Mouse (Mus musculus): ENCODE results near the gene Rpl18.
A peak's percentile ranks its signal among the peaks of the same experiment; 100 is the strongest.

The Rpl18 gene

DNA sequence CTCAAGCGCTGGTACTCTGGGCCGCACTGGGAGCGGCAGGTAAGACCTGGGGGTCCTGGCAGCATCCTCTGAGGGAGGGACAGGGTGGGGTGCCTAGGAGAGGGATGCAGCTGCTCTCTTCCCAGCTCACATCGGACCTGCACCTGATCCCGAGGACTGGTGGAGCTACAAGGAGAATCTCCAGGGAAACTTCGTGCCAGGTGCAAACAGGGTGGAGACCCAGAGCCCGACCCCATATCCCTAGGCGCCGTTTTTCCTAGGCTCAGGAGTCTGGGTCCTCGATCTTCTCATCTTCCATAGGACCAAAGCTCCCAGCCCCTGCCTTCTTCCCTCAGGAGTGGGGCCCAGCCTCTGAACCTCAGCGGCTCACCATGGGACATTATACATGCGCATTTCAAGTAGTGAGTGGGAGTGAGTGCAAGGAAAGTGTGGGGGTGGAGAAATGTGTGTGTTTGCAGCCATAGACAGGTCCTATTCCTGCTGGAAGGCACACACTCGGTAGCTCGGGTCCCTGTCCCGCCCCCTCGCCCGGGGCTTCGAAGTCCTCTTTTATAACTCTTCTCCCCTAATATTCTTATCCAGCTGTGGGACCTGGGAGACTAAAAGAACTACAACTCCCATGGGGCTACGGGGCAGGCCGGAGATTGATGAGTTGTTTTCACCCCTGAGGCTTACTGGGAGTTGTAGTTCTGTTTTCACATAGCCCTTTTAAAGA is 14.8 kb upstream of the Rpl18 start:
- DNase-seq (ENCODE audit: extremely low read depth, low read depth, low spot score), result no peak

DNA sequence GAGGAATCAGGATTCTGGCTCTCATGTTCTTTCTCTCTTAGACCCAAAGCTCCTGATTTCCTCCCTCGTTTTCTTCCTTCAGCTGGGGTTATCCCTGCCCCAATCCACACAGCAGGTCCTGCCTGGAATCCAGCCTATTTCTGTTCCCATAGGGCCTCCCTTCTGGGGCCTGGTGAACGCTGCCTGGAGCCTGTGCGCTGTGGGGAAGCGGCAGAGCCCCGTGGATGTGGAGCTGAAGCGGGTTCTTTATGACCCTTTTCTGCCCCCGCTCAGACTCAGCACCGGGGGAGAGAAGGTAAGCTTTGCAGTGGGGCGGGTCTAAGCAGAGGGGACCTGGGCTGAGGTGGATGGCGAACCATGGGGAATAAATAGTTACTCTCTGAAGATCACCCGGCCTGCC is 14.2 kb upstream of the Rpl18 start:
- no peak for DNase-seq (ENCODE audit: extremely low read depth, low read depth, low spot score)

DNA sequence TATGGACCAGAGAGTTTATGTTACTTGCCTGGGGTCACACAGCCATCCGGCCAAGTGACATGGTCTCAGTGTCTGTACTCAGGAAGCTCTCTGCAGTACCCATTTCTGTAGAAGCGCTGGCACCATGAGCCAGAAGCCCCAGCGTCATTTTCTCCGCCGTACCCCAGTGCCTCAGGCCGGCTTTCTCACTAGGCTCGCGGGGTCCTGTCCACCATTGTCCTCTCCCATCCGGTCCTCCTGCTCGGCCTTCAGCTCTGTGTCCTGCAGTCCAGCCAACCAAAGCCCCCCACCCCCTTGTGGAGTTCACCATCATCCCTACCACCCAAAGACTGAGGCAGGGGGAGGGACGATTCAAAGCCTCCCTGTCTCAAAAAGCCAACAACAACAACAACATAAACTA is 13.7 kb upstream of the Rpl18 start:
- no peak for DNase-seq (ENCODE audit: extremely low read depth, low read depth, low spot score)

DNA sequence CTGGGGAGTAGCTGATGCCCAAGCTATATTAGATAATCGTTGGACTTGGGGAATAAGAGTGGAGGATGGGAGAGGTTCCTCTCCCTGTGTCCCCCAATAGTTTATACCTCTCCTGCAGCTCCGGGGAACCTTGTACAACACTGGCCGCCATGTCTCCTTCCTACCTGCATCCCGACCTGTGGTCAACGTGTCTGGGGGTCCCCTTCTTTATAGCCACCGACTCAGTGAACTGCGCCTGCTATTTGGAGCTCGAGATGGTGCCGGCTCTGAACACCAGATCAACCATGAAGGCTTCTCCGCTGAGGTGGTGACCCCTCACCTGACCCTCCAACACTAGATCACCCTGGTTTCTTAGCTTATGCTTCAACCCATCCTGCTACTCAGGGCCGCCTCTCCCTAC is 12.9 kb upstream of the Rpl18 start:
- DNase-seq (ENCODE audit: extremely low read depth, low read depth, low spot score), result no peak

DNA sequence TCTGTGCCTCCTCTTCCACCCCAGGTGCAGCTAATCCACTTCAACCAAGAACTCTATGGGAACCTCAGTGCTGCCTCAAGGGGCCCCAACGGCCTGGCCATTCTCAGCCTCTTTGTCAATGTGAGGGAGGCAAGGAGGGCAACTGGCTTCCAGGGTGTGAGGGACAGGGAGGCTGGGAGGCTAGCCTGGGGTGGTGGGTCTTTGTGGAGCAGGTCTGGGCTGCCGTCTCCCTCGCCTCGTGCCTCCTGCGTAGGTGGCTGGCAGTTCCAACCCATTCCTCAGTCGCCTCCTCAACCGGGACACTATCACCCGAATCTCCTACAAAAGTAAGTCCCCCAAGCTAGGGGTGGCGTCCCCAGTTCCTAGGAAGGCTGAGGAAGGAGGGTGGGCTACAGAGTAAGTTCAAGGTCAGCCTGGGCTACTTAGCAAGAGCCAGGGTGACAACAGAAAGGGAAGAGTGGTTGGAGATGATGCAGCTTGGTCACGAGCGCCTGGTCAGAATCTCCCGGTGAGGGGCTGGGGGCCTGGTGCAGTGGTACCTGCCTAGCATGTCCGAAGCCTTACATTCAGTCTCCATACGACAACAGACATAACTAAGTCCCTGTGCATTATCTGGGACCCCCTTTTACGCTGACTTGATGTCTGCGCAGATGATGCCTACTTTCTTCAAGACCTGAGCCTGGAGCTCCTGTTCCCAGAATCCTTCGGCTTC is 12.3 kb upstream of the Rpl18 start:
- DNase-seq (ENCODE audit: extremely low read depth, low read depth, low spot score), result no peak

DNA sequence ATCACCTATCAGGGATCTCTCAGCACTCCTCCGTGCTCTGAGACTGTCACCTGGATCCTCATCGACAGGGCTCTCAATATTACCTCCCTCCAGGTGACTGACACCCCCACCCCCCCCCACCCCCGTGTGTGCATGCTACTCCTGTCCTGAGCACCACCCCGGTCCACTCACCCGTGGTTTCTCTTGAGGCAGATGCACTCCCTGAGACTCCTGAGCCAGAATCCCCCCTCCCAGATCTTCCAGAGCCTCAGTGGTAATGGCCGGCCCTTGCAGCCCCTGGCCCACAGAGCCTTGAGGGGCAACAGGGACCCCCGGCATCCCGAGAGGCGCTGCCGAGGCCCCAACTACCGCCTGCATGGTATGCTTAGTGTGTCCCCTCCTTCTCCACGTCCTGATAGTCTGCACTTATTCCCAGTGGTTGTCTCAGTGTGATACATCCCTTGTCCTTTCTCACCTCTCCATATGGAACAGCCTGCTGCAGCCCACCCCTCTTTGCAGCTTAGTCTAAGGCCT is 11.7 kb upstream of the Rpl18 start:
- no peak for DNase-seq (ENCODE audit: extremely low read depth, low read depth, low spot score)

DNA sequence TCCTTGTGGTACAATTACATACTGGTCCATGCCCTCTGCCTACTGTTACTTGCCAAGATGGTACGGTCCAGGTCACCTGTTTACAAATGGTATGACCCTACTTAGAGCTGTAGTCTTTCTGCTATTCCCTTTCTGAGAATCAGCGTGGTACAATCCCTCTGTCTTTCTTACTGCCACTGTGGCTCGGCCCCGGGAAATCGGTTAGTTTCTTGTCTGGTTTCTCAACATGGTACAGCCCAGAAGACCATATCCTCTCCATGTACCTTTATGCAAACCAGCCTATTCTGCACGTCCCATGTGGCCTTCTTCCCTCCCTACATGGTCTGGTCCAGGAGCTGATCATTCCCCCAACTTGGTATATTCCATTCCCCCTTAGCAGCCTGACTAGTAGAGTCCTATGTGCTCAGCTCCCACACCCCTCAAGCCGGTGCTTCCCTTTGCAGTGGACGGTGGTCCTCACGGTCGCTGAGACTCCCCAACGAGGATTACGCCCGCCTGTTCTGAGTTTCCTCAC is 11.2 kb upstream of the Rpl18 start:
- DNase-seq (ENCODE audit: extremely low read depth, low read depth, low spot score), result no peak

DNA sequence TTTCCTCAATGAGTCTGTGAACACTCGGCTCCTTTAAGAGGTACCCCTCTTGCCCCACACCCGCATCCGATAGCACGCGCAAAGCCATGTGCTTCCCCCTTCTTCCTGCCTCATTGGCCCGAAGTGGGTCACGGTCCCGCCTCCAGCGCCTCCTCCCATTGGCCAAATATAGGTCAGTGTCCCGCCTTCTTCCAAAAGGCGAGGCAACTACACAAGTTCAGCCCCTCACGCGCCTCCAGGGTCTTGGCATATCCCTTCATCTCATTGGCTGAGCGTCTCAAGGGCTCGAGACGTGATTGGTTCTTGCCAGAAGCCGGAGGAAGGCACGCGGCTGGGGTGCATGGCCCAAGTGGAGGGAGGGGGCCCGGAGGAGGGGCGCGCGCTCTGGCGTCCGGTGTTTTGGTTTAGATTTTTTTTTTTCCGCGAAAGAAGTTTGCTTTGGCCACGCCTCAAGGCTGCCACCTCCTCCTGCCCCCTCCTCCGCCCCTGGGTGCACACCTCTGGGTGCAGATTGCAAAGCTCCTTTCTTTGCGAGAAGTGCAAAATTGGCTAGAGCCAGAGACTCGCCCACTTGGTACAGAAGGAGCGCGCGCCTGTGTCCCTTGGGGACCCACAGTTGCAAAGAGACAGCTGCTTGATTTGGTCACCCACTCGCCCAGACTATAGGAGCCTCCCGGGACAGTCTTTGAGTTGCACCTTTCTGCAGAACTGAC is 10.4 kb upstream of the Rpl18 start, which contains the start of gene Dbp:
TSS of gene Dbp (plus strand) at position 359 of the 713 bp plus-strand sequence.
- peak; percentile 99 for DNase-seq (ENCODE audit: extremely low read depth, low read depth, low spot score)

DNA sequence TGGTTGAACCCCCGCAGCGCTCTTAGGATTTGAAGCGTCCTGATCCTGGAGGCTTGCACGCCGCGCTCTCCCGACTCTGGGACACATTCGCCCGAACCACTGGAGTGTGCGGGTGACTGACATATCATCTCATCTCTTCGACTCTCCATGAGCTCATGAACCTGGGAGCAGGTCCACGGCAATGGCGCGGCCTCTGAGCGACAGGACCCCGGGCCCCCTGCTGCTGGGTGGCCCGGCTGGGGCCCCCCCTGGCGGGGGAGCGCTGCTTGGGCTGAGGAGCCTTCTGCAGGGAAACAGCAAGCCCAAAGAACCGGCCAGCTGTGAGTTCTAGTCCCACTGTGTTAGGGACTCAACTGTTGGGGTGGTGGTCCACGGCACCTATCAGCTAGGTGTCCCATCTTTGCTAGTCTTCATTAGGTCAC is 9.8 kb upstream of the Rpl18 start:
- no peak for DNase-seq (ENCODE audit: extremely low read depth, low read depth, low spot score)

DNA sequence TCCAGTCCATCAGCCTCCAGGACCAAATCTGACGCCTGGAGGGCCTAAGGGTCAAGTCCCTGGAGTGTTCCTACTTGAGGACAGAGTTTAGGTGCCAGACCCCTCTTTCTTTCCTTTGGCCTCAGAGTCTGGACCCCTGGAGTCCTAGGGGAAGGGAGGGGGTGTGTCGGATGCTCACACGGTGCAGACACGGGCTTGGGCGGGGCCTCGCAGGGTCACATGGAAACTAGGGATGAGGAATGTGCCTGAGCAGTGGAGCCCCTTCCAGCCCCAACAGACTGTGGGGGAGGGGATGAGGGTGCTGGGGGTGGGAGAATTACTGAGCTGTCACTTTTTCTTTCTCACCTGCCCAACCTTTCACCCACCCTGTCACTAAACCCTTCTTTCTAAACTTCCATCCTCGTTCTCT is 9.4 kb upstream of the Rpl18 start:
- no peak for DNase-seq (ENCODE audit: extremely low read depth, low read depth, low spot score)

DNA sequence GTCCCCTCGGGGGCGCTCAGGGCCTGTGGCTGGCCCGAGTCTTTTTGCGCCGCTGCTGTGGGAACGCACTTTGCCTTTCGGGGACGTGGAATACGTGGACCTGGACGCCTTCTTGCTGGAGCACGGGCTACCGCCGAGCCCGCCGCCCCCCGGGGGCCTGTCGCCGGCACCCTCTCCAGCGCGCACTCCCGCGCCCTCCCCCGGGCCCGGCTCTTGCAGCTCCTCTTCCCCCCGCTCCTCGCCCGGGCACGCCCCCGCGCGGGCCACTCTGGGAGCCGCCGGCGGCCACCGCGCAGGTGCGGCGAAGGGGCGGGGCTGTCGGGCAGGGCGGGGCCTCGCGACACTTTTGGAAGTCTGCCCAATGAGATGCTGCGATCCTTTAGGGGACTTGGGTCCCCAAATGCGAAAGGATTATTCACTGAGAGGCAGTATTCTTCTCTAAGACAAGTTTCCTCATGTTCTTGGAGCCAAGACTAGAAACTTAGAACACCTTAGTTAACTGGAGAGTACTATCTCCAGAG is 8.5 kb upstream of the Rpl18 start:
- DNase-seq (ENCODE audit: extremely low read depth, low read depth, low spot score), result no peak

DNA sequence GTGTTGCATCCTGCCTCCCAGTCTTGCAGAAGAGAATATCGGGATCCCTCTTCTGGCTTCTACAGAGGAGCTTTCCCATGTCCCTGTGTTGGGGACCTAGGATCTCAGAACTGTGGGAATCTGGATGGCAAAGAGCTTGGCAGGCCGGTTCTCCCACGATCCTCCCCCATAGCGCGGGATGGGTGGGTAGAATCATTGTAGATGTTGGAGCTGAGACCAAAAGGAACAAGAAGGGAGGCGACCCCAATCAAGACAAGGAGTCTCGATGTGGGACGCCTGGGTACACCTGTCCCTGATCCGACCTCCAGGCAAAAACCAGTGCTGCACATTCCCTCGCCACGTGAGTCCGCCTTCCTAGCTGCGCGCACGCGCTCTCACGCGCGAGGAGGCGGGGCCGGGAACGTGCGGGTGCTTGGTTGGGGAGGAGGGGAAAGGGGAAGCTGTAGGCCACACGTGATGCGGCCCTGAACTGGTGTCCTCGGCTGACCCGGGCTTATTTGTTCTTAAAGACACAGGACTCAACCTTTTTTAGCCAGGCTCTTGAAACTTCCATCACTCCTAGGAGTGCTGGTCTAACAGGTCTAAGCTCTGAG is 7.8 kb upstream of the Rpl18 start:
- DNase-seq (ENCODE audit: extremely low read depth, low read depth, low spot score), result no peak

DNA sequence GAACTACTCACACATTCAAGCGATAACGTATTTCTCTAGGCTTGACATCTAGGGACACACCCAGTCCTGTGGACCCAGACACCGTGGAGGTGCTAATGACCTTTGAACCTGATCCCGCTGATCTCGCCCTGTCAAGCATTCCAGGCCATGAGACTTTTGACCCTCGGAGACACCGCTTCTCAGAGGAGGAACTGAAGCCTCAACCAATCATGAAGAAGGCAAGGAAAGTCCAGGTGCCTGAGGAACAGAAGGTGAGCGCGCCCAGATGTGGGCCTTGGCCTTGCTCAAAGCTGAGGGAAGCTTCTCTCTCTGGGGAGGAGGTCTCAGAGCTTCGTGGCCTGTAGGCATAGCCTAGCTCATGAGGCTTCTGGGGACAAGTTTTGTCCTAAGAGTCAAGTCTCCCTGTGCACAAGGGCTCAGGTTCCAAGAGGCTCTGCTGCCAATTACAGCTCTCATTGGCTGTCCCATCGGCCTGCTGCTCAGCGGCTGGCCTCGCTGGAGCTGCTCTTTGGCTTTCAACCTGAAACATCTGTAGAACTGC is 7.0 kb upstream of the Rpl18 start:
- no peak for DNase-seq (ENCODE audit: extremely low read depth, low read depth, low spot score)

DNA sequence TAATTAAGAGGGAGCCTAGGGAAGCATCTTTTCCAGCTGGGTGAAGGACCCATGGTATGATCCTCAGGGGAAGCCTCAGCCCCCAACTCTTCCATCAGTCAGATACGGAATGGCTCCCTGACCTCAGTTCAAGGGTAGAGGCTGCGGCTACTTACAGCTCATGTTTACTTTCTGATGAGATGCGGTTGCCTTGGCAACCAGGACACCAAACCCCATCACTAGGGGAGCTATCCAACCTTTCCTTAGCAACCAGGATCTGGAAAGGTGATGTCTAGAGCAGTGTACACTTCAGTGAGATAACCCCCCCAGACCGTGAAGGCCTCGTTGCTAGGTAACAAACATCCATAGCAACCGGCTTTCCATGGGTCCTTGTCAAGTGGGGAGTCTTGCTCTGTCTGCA is 6.2 kb upstream of the Rpl18 start:
- DNase-seq (ENCODE audit: extremely low read depth, low read depth, low spot score), result no peak

DNA sequence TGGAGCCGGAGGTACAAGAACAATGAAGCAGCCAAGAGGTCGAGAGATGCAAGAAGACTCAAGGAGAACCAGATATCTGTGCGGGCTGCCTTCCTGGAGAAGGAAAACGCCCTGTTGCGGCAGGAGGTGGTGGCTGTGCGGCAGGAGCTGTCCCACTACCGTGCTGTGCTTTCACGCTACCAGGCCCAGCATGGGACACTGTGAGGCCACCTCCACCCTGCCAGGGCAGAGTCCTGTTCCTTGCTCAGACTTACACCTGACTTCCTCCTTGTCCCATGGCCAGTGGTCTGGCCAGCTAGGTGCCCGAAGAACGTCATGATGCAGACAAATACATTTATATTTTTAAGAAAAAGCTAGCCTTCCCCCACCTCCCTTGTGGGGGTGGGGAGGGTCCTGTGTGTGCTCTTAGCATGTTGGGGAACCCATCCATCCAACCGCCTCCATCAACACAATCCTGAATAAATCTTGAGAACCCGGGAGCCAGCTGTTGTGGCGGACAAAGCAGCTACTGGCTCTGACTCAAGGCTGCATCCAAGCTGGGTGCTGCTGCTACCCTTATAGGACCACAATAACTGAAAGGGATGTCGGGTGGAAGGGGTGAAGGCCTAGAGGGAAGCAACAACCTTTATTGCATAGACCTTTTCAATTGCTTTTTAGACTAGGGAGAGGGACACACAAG is 5.4 kb upstream of the Rpl18 start:
- DNase-seq (ENCODE audit: extremely low read depth, low read depth, low spot score), result no peak

DNA sequence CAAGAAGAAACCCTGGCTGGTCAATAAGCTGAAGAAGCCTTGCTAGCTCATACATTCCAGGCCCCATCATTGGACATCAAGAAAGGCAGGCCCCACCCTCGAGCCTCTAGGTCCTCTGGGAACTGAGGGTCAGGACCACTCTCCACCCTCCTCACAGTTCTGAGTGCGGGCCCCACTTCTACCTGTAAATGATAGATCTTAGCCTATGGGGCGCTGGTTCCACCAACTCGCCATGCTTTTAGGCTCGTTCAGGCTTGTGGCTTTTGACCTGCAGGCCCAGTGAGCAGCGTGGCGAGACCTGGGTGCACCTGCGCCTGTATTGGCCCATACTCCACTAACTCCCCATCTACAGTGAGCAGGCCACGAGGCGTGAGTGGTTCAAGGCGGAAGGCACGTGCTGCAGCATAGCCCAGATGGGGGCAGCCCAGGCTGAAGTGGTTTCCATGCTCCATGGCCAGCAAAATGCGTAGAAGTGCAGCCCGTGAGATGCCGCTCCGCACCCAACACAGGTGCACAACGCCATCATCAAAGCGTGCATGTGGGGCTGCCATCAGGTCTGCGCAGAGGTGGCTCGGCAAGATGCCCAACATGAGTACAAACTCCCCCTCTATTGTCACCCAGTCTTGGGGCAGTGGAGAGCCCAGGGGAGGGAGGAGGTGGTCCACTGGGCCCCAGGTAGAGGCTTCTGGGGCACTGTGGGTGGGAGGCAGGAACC is 4.6 kb upstream of the Rpl18 start:
- DNase-seq (ENCODE audit: extremely low read depth, low read depth, low spot score), result no peak

DNA sequence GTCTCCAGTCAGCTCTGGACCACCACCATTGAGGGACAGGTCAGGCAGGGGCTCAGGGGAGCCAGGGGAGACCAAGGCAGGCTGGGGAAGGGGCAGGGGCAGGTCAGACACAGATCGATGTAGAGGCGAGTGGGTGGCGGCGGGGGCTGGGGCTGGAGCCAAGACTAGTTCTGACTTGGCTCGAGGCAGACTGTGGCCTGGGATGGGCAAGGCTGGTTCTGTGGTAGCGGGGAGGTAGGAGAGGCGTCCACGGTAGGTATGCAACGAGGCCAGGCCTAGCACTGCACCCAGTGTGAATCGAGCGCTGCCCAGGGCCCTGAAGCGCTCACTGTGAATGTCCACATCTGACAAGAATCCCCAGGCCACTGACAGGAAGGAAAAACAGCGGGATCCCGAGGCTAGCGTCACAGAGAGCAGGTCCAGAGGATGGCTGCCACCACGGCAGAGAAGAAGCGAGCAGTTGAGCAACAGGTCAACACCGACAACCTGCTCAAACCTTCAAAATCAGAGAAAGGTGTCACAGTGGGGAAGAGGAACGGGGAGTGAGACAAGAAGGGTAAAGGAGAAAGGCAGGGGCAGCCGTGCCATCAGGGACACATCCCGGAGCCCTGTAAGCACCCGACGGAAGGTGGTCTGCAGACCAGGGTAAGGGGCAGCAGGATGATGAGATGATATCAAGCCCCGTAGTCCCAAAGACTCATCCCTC is 3.8 kb upstream of the Rpl18 start:
- DNase-seq (ENCODE audit: extremely low read depth, low read depth, low spot score), result no peak

DNA sequence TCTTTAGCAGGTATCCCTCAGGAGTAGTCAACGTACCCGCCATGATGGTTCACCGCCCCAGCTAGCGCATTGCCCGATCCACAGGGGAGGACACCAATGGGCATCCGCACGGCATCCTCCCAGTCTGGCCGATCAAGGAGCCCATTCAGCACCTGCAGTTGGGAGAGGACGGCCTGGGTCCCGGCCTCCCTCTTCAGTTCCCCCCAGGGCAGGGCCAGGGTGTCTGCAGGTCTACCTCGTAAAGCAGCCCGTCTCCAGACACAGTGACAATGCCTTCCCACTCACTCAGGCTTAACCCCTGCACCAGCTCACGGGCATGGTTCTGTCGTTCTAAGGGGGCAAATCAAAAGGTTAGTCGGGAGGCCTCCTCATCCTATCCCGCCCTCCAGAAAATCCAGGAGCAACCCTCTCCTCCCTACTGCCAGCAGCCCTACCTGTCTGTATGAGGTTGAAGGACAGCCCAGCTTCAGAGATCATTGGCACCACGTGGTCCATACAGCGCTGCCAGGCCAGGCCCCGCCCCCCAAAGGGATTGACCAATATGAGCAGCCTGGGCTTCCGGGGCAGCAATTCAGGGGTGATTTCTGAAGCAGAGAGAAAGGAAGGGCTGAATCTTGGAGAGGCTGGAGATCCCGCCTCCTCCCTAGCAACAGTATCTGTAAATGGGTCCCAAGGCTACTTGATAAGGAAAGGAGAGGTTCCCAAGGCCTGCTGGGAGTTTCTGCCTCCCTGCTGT is 3.1 kb upstream of the Rpl18 start:
- no peak for DNase-seq (ENCODE audit: extremely low read depth, low read depth, low spot score)

All from fat pad, adult 2 months (tissue).